Mouse (Mus musculus): ENCODE data around the gene Ifi206. TPM values are rescaled to one million over a fixed set of nuclear protein-coding genes. Genes with fewer than 3 reads are reported as not detected.

The Ifi206 gene
- polyA plus RNA-seq, 1 experiment from 2014 or later: 0.19 TPM

Small RNA genes within 50 kb of the gene (microRNA-seq; reads per million reads assigned to microRNA genes)
- not detected for gene Gm44481

Other genes starting within 250 kb of the Ifi206 start
- not detected in 2 replicates for gene Olfr418, start 225.0 kb downstream of the Ifi206 start, polyA plus RNA-seq (2015; fragmentation: Nextera tagmentation; extraction: Ambion mirVana)
- not detected in 2 replicates for gene Mptx2, start 213.3 kb downstream of the Ifi206 start, polyA plus RNA-seq (2015; fragmentation: Nextera tagmentation; extraction: Ambion mirVana)
- 0.82 and 1.0 TPM in 2 replicates for gene Ackr1, start 157.3 kb downstream of the Ifi206 start, polyA plus RNA-seq (2015; fragmentation: Nextera tagmentation; extraction: Ambion mirVana)
- gene Aim2, start 140.2 kb downstream of the Ifi206 start, polyA plus RNA-seq (2015; fragmentation: Nextera tagmentation; extraction: Ambion mirVana): 2.7 and 2.9 TPM in 2 replicates
- gene Cadm3, start 123.3 kb downstream of the Ifi206 start, polyA plus RNA-seq (2015; fragmentation: Nextera tagmentation; extraction: Ambion mirVana): 0.71 and 1.3 TPM in 2 replicates
- gene Ifi214, start 44.9 kb upstream of the Ifi206 start, polyA plus RNA-seq (2015; fragmentation: Nextera tagmentation; extraction: Ambion mirVana): not detected in 2 replicates
- gene Ifi213, start 108.2 kb upstream of the Ifi206 start, polyA plus RNA-seq (2015; fragmentation: Nextera tagmentation; extraction: Ambion mirVana): 0.14 TPM in 1 of 2 replicates, not detected in the other
- 0.35 and 0.36 TPM in 2 replicates for gene Ifi209, start 139.9 kb upstream of the Ifi206 start, polyA plus RNA-seq (2015; fragmentation: Nextera tagmentation; extraction: Ambion mirVana)
- not detected in 2 replicates for gene Ifi208, start 182.6 kb upstream of the Ifi206 start, polyA plus RNA-seq (2015; fragmentation: Nextera tagmentation; extraction: Ambion mirVana)

All from kidney, embryonic 15.5 days (tissue).